Mouse (Mus musculus) myocyte (in vitro differentiated cells): ENCODE measurements around the gene Dgke.

Experiments used
- E2F4 ChIP-seq: IDR thresholded peaks from one replicate; pipeline ENCODE4 v1.6.1; 2011; ENCODE audit warnings: mild to moderate bottlenecking, control low read depth, moderate library complexity; ENCODE audit not compliant: insufficient read depth
- MYOD1 ChIP-seq, 3 experiments: IDR thresholded peaks; one replicate each; pipeline ENCODE4 v1.6.1; 2011; ENCODE audit warnings: control low read depth in 2 of 3, low read depth in 2 of 3, mild to moderate bottlenecking in 2 of 3, moderate library complexity in 1 of 3; ENCODE audit not compliant: insufficient read length in 2 of 3, control insufficient read depth in 1 of 3
- POLR2A ChIP-seq: IDR thresholded peaks from one replicate; pipeline ENCODE4 v1.6.1; 2011; ENCODE audit warnings: low read depth, mild to moderate bottlenecking, control low read depth, moderate library complexity; ENCODE audit not compliant: insufficient read length
- POLR2AphosphoS2 ChIP-seq: IDR thresholded peaks from one replicate; pipeline ENCODE4 v1.6.1; 2011; ENCODE audit warnings: low read depth, control low read depth; ENCODE audit not compliant: insufficient read length
- TCF12 ChIP-seq: IDR thresholded peaks from one replicate; pipeline ENCODE4 v1.6.1; 2011; ENCODE audit warnings: mild to moderate bottlenecking, control low read depth; ENCODE audit not compliant: poor library complexity, insufficient read depth, severe bottlenecking

GRCm38 (mm10) chr11:88986616-88987015, 80.0 kb downstream of the Dgke start:
- no peak for TF ChIP-seq E2F4
- no peak for TF ChIP-seq POLR2A
- TF ChIP-seq POLR2AphosphoS2: no peak
- TF ChIP-seq MYOD1 (IDR thresholded peaks at IDR 0.05; ENCODE audit: control insufficient read depth in 1 of 3, insufficient read length in 2 of 3, low read depth in 2 of 3): no peak
- no peak for TF ChIP-seq TCF12
